Mouse (Mus musculus) hindbrain, embryonic 11.5 days (tissue): ENCODE measurements at regions not wholly inside any gene's neighbourhood (a gene's known extent, or its start where the extent isn't known, plus 50 kb on each side); places are given as distances from the start of the nearest gene placed in this dataset.

Experiments
- ATAC-seq: fragments of 200-750 bp; cut with Nextera tagmentation; 2 replicates; pipeline ENCODE4 v1.8.0; 2017; ENCODE audit warnings: mild to moderate bottlenecking, moderate TSS enrichment, moderate library complexity; ENCODE audit not compliant: low FRiP score
- DNase-seq: peaks from one replicate; pipeline ENCODE4 v3.0.0-alpha.2; 2015; ENCODE audit warnings: low spot score
- H3K27ac ChIP-seq: fragments of 300-500 bp; sonication (generic); 2 replicates; pipeline ENCODE4 v1.5.1; 2014; ENCODE audit warnings: mild to moderate bottlenecking, low read depth, low read length
- H3K27me3 ChIP-seq: fragments of 300-500 bp; sonication (generic); 2 replicates; pipeline ENCODE4 v1.6.1; 2014; ENCODE audit warnings: mild to moderate bottlenecking, low read length, moderate library complexity, mixed read lengths; ENCODE audit not compliant: control insufficient read depth, insufficient read depth
- H3K36me3 ChIP-seq: fragments of 300-500 bp; sonication (generic); 2 replicates; pipeline ENCODE4 v1.6.1; 2014; ENCODE audit warnings: mild to moderate bottlenecking, low read length, moderate library complexity, mixed read lengths; ENCODE audit not compliant: control insufficient read depth, insufficient read depth
- H3K4me1 ChIP-seq: fragments of 300-500 bp; sonication (generic); replicated peaks from 2 replicates; pipeline ENCODE4 v1.6.1; 2014; ENCODE audit warnings: low read length, mixed read lengths; ENCODE audit not compliant: control insufficient read depth, insufficient read depth
- H3K4me2 ChIP-seq: fragments of 300-500 bp; sonication (generic); replicated peaks from 2 replicates; pipeline ENCODE4 v1.6.1; 2014; ENCODE audit warnings: mild to moderate bottlenecking, low read depth, low read length
- H3K4me3 ChIP-seq: fragments of 300-500 bp; sonication (generic); 2 replicates; pipeline ENCODE4 v1.5.1; 2014; ENCODE audit warnings: low read depth, low read length
- H3K9ac ChIP-seq: fragments of 300-500 bp; sonication (generic); 2 replicates; pipeline ENCODE4 v1.6.1; 2014; ENCODE audit warnings: low read depth, low read length
- H3K9me3 ChIP-seq: fragments of 300-500 bp; sonication (generic); 2 replicates; pipeline ENCODE4 v1.6.1; 2016; ENCODE audit warnings: low read length; ENCODE audit not compliant: control insufficient read depth
- WGBS: fragments of 180-500 bp; shearing (Covaris S2); extraction: QIAGEN DNeasy Blood & Tissue Kit; methylation state at CpG from one replicate; pipeline ENCODE4 v1.1.7; 2014; 5-methylcytosine and 5-hydroxymethylcytosine counted together

GRCm38 (mm10) chr6:66012675-66013074, 60.3 kb downstream of the 4930544G11Rik start:
- DNase-seq (no peak), ATAC-seq (no peak)
- Histone ChIP-seq H3K4me2 (no peak overlapping the region), H3K9me3 (no peaks in the 10 kb centered on the region), H3K27me3 (no peaks in the 10 kb centered on the region), H3K4me3 (no peak overlapping the region), H3K36me3 (no peaks in the 10 kb centered on the region), H3K27ac (no peak overlapping the region), H3K9ac (no peak overlapping the region), H3K4me1 (no peaks in the 10 kb centered on the region)
- WGBS, result 86% methylated on average over 3 of the region's 3 CpGs

GRCm38 (mm10) chr6:66023531-66023930, 71.1 kb downstream of the 4930544G11Rik start:
- no peaks in the 10 kb centered on the region for H3K36me3 ChIP-seq
- H3K27me3 ChIP-seq, result no peaks in the 10 kb centered on the region
- 90% methylated on average over 1 of the region's 1 CpGs for WGBS
- H3K4me1 ChIP-seq, result no peaks in the 10 kb centered on the region
- DNase-seq, result no peak
- H3K4me2 ChIP-seq, result no peak overlapping the region
- ATAC-seq, result no peak
- H3K27ac ChIP-seq, result no peak overlapping the region
- H3K9me3 ChIP-seq, result no peaks in the 10 kb centered on the region
- no peak overlapping the region for H3K9ac ChIP-seq
- H3K4me3 ChIP-seq, result no peak overlapping the region

- 79% methylated on average over 2 of the region's 2 CpGs for WGBS
- Histone ChIP-seq H3K27me3 (no peaks in the 10 kb centered on the region), H3K36me3 (no peaks in the 10 kb centered on the region), H3K9ac (no peak overlapping the region), H3K9me3 (no peaks in the 10 kb centered on the region), H3K27ac (no peak overlapping the region), H3K4me2 (no peak overlapping the region), H3K4me3 (no peak overlapping the region), H3K4me1 (no peaks in the 10 kb centered on the region)
- ATAC-seq (no peak), DNase-seq (no peak)
Measured at GRCm38 (mm10) chr6:66036789-66037188, 84.4 kb downstream of the 4930544G11Rik start.

- Histone ChIP-seq H3K36me3 (no peaks in the 10 kb centered on the region), H3K4me1 (no peaks in the 10 kb centered on the region), H3K9ac (no peak overlapping the region), H3K4me2 (no peak overlapping the region), H3K27me3 (no peaks in the 10 kb centered on the region), H3K27ac (no peak overlapping the region), H3K4me3 (no peak overlapping the region), H3K9me3 (no peaks in the 10 kb centered on the region)
- 90% methylated on average over 3 of the region's 4 CpGs for WGBS
- no peak for DNase-seq
- no peak for ATAC-seq
Measured at GRCm38 (mm10) chr6:66051852-66052251, 99.4 kb downstream of the 4930544G11Rik start.

- H3K4me1 ChIP-seq, result no peaks in the 10 kb centered on the region
- no peak overlapping the region for H3K4me3 ChIP-seq
- ATAC-seq (no peak), DNase-seq (no peak)
- H3K4me2 ChIP-seq, result no peak overlapping the region
- no peaks in the 10 kb centered on the region for H3K9me3 ChIP-seq
- H3K27me3 ChIP-seq, result no peaks in the 10 kb centered on the region
- H3K36me3 ChIP-seq, result no peaks in the 10 kb centered on the region
- no peak overlapping the region for H3K9ac ChIP-seq
- no peak overlapping the region for H3K27ac ChIP-seq
Measured at GRCm38 (mm10) chr6:66052386-66052785, 100.0 kb downstream of the 4930544G11Rik start.

- no peak for DNase-seq
- H3K27me3 ChIP-seq, result no peaks in the 10 kb centered on the region
- H3K4me2 ChIP-seq, result no peak overlapping the region
- no peaks in the 10 kb centered on the region for H3K9me3 ChIP-seq
- H3K4me1 ChIP-seq, result no peaks in the 10 kb centered on the region
- H3K9ac ChIP-seq, result no peak overlapping the region
- no peak overlapping the region for H3K4me3 ChIP-seq
- no peaks in the 10 kb centered on the region for H3K36me3 ChIP-seq
- no peak overlapping the region for H3K27ac ChIP-seq
- no peak for ATAC-seq
- WGBS, result 84% methylated on average over 2 of the region's 2 CpGs
Measured at GRCm38 (mm10) chr6:66053197-66053596, 100.8 kb downstream of the 4930544G11Rik start.

GRCm38 (mm10) chr6:66068874-66069273, 116.5 kb downstream of the 4930544G11Rik start:
- ATAC-seq, result no peak
- H3K4me1 ChIP-seq, result no peaks in the 10 kb centered on the region
- no peak for DNase-seq
- H3K27ac ChIP-seq, result no peak overlapping the region
- 77% methylated on average over 2 of the region's 2 CpGs for WGBS
- H3K9ac ChIP-seq, result no peak overlapping the region
- no peaks in the 10 kb centered on the region for H3K9me3 ChIP-seq
- no peaks in the 10 kb centered on the region for H3K36me3 ChIP-seq
- H3K27me3 ChIP-seq, result no peaks in the 10 kb centered on the region
- H3K4me2 ChIP-seq, result no peak overlapping the region
- H3K4me3 ChIP-seq, result no peak overlapping the region

- Histone ChIP-seq H3K27ac (no peak overlapping the region), H3K27me3 (no peaks in the 10 kb centered on the region), H3K4me1 (no peaks in the 10 kb centered on the region), H3K4me2 (no peak overlapping the region), H3K9me3 (no peaks in the 10 kb centered on the region), H3K36me3 (no peaks in the 10 kb centered on the region), H3K9ac (no peak overlapping the region), H3K4me3 (no peak overlapping the region)
- DNase-seq (no peak), ATAC-seq (peak; percentile 80)
- WGBS, result 18% methylated on average over 2 of the region's 2 CpGs
Measured at GRCm38 (mm10) chr6:66077445-66077844, 125.0 kb downstream of the 4930544G11Rik start.

- DNase-seq (no peak), ATAC-seq (no peak)
- Histone ChIP-seq H3K4me1 (no peaks in the 10 kb centered on the region), H3K4me3 (no peak overlapping the region), H3K9me3 (no peaks in the 10 kb centered on the region), H3K27me3 (no peaks in the 10 kb centered on the region), H3K9ac (no peak overlapping the region), H3K27ac (no peak overlapping the region), H3K36me3 (no peaks in the 10 kb centered on the region), H3K4me2 (no peak overlapping the region)
- 16% methylated on average over 1 of the region's 1 CpGs for WGBS
Measured at GRCm38 (mm10) chr6:66078769-66079168, 126.4 kb downstream of the 4930544G11Rik start.
